Mouse (Mus musculus) E14TG2a.4 (cell line): Measurements from ENCODE around the gene Ranbp10.

Source experiments
- CTCF ChIP-seq: conservative IDR thresholded peaks from 2 replicates; pipeline ENCODE4 v1.5.1; 2014; ENCODE audit warnings: low read length
- NANOG ChIP-seq: IDR thresholded peaks from 2 replicates; pipeline ENCODE4 v1.6.1; 2014; ENCODE audit warnings: borderline replicate concordance, low read length, mixed read lengths
- POU5F1 ChIP-seq: IDR thresholded peaks from 2 replicates; pipeline ENCODE4 v1.6.1; 2014; ENCODE audit warnings: low read length, borderline replicate concordance

DNA sequence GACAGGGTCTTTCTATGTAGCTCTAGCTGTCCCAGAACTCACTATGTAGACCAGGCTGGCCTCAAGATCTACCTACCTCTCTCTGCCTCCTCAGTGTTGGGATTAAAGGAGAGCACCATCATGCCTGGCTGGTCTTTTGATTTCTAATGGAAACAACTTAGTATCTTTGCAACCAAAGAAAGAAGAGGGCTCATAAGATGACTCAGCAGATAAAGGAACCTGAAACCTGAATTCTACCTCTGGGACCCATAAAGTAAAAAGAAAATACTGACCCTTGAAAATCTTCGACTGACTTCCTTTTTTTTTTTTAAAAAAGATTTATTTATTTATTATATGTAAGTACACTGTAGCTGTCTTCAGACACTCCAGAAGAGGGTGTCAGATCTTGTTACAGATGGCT lies 21.2 kb downstream of the Ranbp10 start:
- TF ChIP-seq CTCF (no peak), POU5F1 (no peak), NANOG (no peak)
